Mouse (Mus musculus): ENCODE measurements at regions not wholly inside any gene's neighbourhood (a gene's known extent, or its start where the extent isn't known, plus 50 kb on each side); places are given as distances from the start of the nearest gene placed in this dataset.
"Not testable (repeated sequence)": the region's sequence is repeated elsewhere in the genome, so short reads cannot be mapped to it uniquely, and the experiment has no call there.

- no peak for DNase-seq
Measured at GRCm38 (mm10) chr15:4206371-4206770, 168.9 kb upstream of the Plcxd3 start.

- peak; percentile 32 to 35 for DNase-seq
Measured at GRCm38 (mm10) chr15:4213371-4213770, 161.9 kb upstream of the Plcxd3 start.

GRCm38 (mm10) chr15:4219102-4219501 lies 156.2 kb upstream of the Plcxd3 start:
- DNase-seq, result peak; percentile 58 to 77

GRCm38 (mm10) chr15:4228055-4228454 lies 147.2 kb upstream of the Plcxd3 start:
- DNase-seq, result no peak

GRCm38 (mm10) chr15:4240649-4241048 lies 134.6 kb upstream of the Plcxd3 start:
- no peak for DNase-seq

- DNase-seq, result no peak
Measured at GRCm38 (mm10) chr15:4247637-4248136, 127.6 kb upstream of the Plcxd3 start.

GRCm38 (mm10) chr15:4264601-4265000 lies 110.7 kb upstream of the Plcxd3 start:
- DNase-seq, result no peak

- DNase-seq, result no peak
Measured at GRCm38 (mm10) chr15:4269835-4270234, 105.5 kb upstream of the Plcxd3 start.

- DNase-seq, result peak in 1 of 2 experiments; percentile 7
Measured at GRCm38 (mm10) chr15:4277011-4277410, 98.3 kb upstream of the Plcxd3 start.

- DNase-seq, result peak in 1 of 2 experiments; percentile 23
Measured at GRCm38 (mm10) chr15:4307498-4307897, 67.8 kb upstream of the Plcxd3 start.

- DNase-seq, result not testable (repeated sequence)
Measured at GRCm38 (mm10) chr15:4313698-4314097, 61.6 kb upstream of the Plcxd3 start.

GRCm38 (mm10) chr15:4315897-4316296 lies 59.4 kb upstream of the Plcxd3 start:
- DNase-seq, result no peak
